Mouse (Mus musculus) kidney, embryonic 14.5 days (tissue): ENCODE data around the gene Pcdh10. TPM values are rescaled to one million over a fixed set of nuclear protein-coding genes. Genes with fewer than 3 reads are reported as not detected.

Source experiments
- ATAC-seq: fragments of 200-750 bp; cut with Nextera tagmentation; 2 replicates; pipeline ENCODE4 v1.8.0; 2017; ENCODE audit warnings: moderate number of reproducible peaks, mild to moderate bottlenecking, moderate TSS enrichment, moderate library complexity; ENCODE audit not compliant: low FRiP score, low TSS enrichment
- H3K27ac ChIP-seq: fragments of 300-500 bp; sonication (generic); 2 replicates; pipeline ENCODE4 v1.5.1; 2014; ENCODE audit warnings: low read depth, mild to moderate bottlenecking, low read length, moderate library complexity, mixed read lengths
- H3K27me3 ChIP-seq: fragments of 300-500 bp; sonication (generic); 2 replicates; pipeline ENCODE4 v1.6.1; 2014; ENCODE audit warnings: mild to moderate bottlenecking, low read length; ENCODE audit not compliant: control insufficient read depth, insufficient read depth
- H3K36me3 ChIP-seq: fragments of 300-500 bp; sonication (generic); 2 replicates; pipeline ENCODE4 v1.6.1; 2014; ENCODE audit warnings: low read length, mixed read lengths; ENCODE audit not compliant: control insufficient read depth, insufficient read depth
- H3K4me1 ChIP-seq: fragments of 300-500 bp; sonication (generic); 2 replicates; pipeline ENCODE4 v1.6.1; 2014; ENCODE audit warnings: low read length, mixed read lengths; ENCODE audit not compliant: control insufficient read depth, insufficient read depth
- H3K4me2 ChIP-seq: fragments of 300-500 bp; sonication (generic); replicated peaks from 2 replicates; pipeline ENCODE4 v1.6.1; 2014; ENCODE audit warnings: low read depth, mild to moderate bottlenecking, low read length
- H3K4me3 ChIP-seq: fragments of 300-500 bp; sonication (generic); 2 replicates; pipeline ENCODE4 v1.5.1; 2014; ENCODE audit warnings: mild to moderate bottlenecking, low read length
- H3K9ac ChIP-seq: fragments of 300-500 bp; sonication (generic); 2 replicates; pipeline ENCODE4 v1.6.1; 2014; ENCODE audit warnings: low read depth, mild to moderate bottlenecking, low read length, moderate library complexity
- H3K9me3 ChIP-seq: fragments of 300-500 bp; sonication (generic); 2 replicates; pipeline ENCODE4 v1.6.1; 2016; ENCODE audit warnings: low read length; ENCODE audit not compliant: control insufficient read depth
- WGBS: fragments of 180-500 bp; shearing (Covaris S2); extraction: QIAGEN DNeasy Blood & Tissue Kit; methylation state at CpG from one replicate; pipeline ENCODE4 v1.1.7; 2014; 5-methylcytosine and 5-hydroxymethylcytosine counted together
- polyA plus RNA-seq: library from polyadenylated mRNA; unstranded; fragments of >200 nt; fragmentation: Nextera tagmentation; extraction: Ambion mirVana; gene quantifications from 2 replicates; pipeline ENCODE4 v1.2.1, GENCODE M21; 2014

Pcdh10 gene
- polyA plus RNA-seq, 1 experiment from 2014 or later = 0.35 TPM

GRCm38 (mm10) chr3:45380811-45381761 is 2.9 kb downstream of the Pcdh10 start:
- peak; percentile 5; the same call in 1 of the 2 replicates for ATAC-seq
- Histone ChIP-seq H3K36me3 (no peaks in the 10 kb centered on the region), H3K9ac (no peak overlapping the region), H3K4me1 (peaks cover 20% of the 10 kb centered on the region; the same call in 1 of the 2 replicates), H3K4me3 (peak overlapping the region; percentile 55), H3K27me3 (peaks cover 37% of the 10 kb centered on the region), H3K4me2 (peak overlapping the region; percentile 93), H3K27ac (no peak overlapping the region), H3K9me3 (no peaks in the 10 kb centered on the region)
- 1% methylated on average over 82 of the region's 82 CpGs for WGBS

GRCm38 (mm10) chr3:45382032-45382755 is 4.0 kb downstream of the Pcdh10 start:
- ATAC-seq = no peak
- no peak overlapping the region for H3K4me2 ChIP-seq

GRCm38 (mm10) chr3:45383831-45384230 is 5.6 kb downstream of the Pcdh10 start:
- H3K4me1 ChIP-seq = peaks cover 13% of the 10 kb centered on the region; the same call in 1 of the 2 replicates
- no peak overlapping the region for H3K27ac ChIP-seq
- no peak overlapping the region for H3K9ac ChIP-seq
- peaks cover 34% of the 10 kb centered on the region for H3K27me3 ChIP-seq
- no peak overlapping the region for H3K4me3 ChIP-seq
- WGBS = 72% methylated on average over 2 of the region's 2 CpGs
- no peak for ATAC-seq
- H3K9me3 ChIP-seq = no peaks in the 10 kb centered on the region
- no peak overlapping the region for H3K4me2 ChIP-seq
- no peaks in the 10 kb centered on the region for H3K36me3 ChIP-seq

More at GRCm38 (mm10) chr3:45382032-45382755, 4.0 kb downstream of the Pcdh10 start:
- peaks cover 20% of the 10 kb centered on the region; the same call in 1 of the 2 replicates for H3K4me1 ChIP-seq
- peaks cover 37% of the 10 kb centered on the region for H3K27me3 ChIP-seq
- WGBS = 21% methylated on average over 4 of the region's 4 CpGs
- H3K36me3 ChIP-seq = no peaks in the 10 kb centered on the region
- no peak overlapping the region; the same call in 1 of the 2 replicates for H3K4me3 ChIP-seq
- no peaks in the 10 kb centered on the region for H3K9me3 ChIP-seq
- H3K27ac ChIP-seq = no peak overlapping the region
- no peak overlapping the region for H3K9ac ChIP-seq

GRCm38 (mm10) chr3:45385028-45385427 is 6.8 kb downstream of the Pcdh10 start:
- 36% methylated on average over 3 of the region's 3 CpGs for WGBS
- Histone ChIP-seq H3K36me3 (no peaks in the 10 kb centered on the region), H3K27me3 (peaks cover 24% of the 10 kb centered on the region), H3K27ac (no peak overlapping the region), H3K9ac (no peak overlapping the region), H3K9me3 (no peaks in the 10 kb centered on the region), H3K4me2 (no peak overlapping the region), H3K4me3 (no peak overlapping the region), H3K4me1 (peaks cover 2% of the 10 kb centered on the region; the same call in 1 of the 2 replicates)
- ATAC-seq = no peak

- Histone ChIP-seq H3K36me3 (no peaks in the 10 kb centered on the region), H3K4me3 (no peak overlapping the region), H3K9me3 (no peaks in the 10 kb centered on the region), H3K27ac (no peak overlapping the region), H3K4me1 (no peaks in the 10 kb centered on the region), H3K27me3 (peaks cover 20% of the 10 kb centered on the region), H3K4me2 (no peak overlapping the region), H3K9ac (no peak overlapping the region)
- WGBS = 65% methylated on average over 2 of the region's 2 CpGs
- no peak for ATAC-seq
These were observed 7.3 kb downstream of the Pcdh10 start for GRCm38 (mm10) chr3:45385451-45385850.

GRCm38 (mm10) chr3:45386512-45386911 is 8.3 kb downstream of the Pcdh10 start:
- no peak overlapping the region for H3K27ac ChIP-seq
- no peaks in the 10 kb centered on the region for H3K9me3 ChIP-seq
- H3K27me3 ChIP-seq = peaks cover 9% of the 10 kb centered on the region; the same call in 1 of the 2 replicates
- no peaks in the 10 kb centered on the region for H3K4me1 ChIP-seq
- 70% methylated on average over 2 of the region's 2 CpGs for WGBS
- no peak overlapping the region for H3K9ac ChIP-seq
- no peak overlapping the region for H3K4me2 ChIP-seq
- no peak overlapping the region for H3K4me3 ChIP-seq
- no peak for ATAC-seq
- H3K36me3 ChIP-seq = no peaks in the 10 kb centered on the region

- Histone ChIP-seq H3K36me3 (no peaks in the 10 kb centered on the region), H3K4me2 (no peak overlapping the region), H3K9ac (no peak overlapping the region), H3K9me3 (no peaks in the 10 kb centered on the region), H3K27me3 (no peaks in the 10 kb centered on the region), H3K4me1 (no peaks in the 10 kb centered on the region), H3K27ac (no peak overlapping the region), H3K4me3 (no peak overlapping the region)
- no peak for ATAC-seq
- 90% methylated on average over 4 of the region's 4 CpGs for WGBS
These were observed 18.9 kb downstream of the Pcdh10 start for GRCm38 (mm10) chr3:45397101-45397500.

- no peak overlapping the region for H3K27ac ChIP-seq
These were observed 25.0 kb downstream of the Pcdh10 start for GRCm38 (mm10) chr3:45403239-45403638.

More at GRCm38 (mm10) chr3:45403239-45403638, 25.0 kb downstream of the Pcdh10 start:
- Histone ChIP-seq H3K9ac (no peak overlapping the region), H3K27me3 (no peaks in the 10 kb centered on the region), H3K4me1 (no peaks in the 10 kb centered on the region), H3K9me3 (no peaks in the 10 kb centered on the region), H3K4me2 (no peak overlapping the region), H3K36me3 (no peaks in the 10 kb centered on the region), H3K4me3 (no peak overlapping the region)
- ATAC-seq = no peak
- 93% methylated on average over 2 of the region's 2 CpGs for WGBS
